Mouse (Mus musculus) cerebellum, postnatal 36 days (tissue): ENCODE measurements around the gene Pik3ip1.

Source experiments
- DNase-seq, 2 experiments: peaks; one replicate each; pipeline ENCODE4 v3.0.0; 2021 to 2022; ENCODE audit warnings: mixed read lengths in 2 of 2

Pik3ip1 gene

GRCm38 (mm10) chr11:3302792-3303191, 27.4 kb upstream of the Pik3ip1 start:
- peak in 1 of 2 experiments; percentile 28 for DNase-seq

DNA sequence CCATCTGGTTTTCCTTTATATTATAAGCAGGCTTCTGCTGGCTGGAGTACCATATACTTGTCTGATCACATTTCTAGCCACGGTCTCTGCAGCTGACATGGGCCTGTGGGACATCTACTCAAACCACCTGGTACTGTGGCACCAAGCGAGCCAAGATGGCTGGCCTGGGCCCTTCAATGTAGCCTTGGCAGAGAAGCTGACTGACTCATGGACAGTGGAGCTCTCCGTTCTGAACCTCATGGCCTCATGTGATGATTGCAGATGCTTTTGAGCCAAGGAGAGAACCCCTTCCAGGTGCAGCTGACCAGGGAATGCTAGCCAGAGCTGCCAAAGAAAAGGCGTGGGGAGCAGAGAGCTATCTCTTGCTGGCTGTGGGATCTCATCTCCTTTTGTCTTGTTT, 24.4 kb upstream of the Pik3ip1 start:
- peak in 1 of 2 experiments; percentile 18 for DNase-seq

DNA sequence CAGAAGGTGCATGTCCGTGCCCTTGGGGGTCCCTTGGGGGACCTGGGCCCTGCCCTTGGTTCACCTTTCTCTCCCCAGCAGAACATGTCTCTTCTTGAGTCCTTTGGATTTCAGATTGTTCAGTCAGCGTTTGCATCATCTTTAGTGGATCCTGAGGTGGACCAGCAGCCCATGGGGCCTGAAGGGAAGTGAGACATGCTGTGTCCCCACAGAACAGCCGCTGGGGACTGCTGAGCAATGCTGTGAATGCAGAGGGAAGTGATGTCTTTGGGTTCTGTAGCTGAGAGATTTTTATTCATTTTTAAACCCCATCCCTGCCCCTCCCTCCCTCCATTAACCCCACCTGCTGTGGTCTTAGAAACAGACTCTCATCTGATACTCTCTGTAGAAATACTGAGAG, 22.3 kb upstream of the Pik3ip1 start:
- no peak for DNase-seq

DNA sequence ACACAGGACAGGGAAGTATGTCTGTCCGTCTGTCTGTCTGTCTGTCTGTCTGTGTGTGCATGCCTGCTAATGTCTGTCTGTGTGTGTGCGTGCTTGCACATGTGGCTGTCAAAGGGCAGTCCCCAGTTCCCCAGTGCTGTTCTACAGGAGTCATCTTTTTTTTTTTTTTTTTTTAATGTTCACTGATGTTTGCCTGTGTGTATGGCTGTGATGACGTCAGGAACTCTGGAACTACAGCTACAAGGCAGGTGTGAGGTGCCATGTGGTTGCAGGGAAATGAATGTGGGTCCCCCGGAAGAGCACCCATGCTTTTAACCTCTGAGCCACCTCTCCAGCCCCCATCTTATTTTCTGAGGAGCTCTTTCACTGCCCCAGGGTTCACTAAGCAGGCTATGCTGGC, 20.3 kb upstream of the Pik3ip1 start:
- DNase-seq: no peak

DNA sequence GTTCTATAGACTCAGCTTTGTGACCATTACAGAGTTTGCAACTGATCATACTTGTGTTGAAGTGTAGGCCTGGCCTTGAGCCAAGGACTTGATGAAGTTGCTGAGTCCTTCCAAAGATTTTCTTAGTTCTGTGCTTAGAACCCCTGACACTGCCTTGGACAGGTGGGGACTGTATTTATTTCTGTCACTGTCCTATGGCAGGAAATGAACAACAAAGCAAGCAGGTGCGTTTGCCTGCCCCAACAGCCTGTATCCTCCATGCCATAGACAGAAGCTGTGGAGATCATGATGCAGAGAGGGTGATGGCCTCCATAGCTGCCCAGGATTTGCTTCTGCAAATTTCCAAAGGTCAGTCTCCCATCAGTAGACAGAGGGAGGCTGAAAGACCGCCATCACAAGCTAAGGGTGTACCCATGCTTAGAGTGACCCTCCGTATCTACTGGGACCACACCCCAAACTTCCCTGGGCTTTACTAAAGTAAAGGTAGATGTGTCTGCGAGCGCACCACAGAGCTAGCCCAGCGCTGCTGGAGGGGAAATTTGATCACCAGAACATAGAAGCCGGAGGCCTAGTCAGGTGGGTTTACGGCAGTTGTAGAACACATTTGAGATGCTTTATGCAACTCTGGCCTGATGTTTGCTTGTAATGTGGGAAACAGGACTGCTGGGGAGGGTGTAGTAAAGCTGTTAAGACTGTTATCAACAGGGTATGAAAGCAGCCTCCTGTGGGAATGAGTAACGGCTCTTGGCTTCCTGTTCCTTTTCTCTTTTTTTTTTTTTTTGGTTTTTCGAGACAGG, 19.2 kb upstream of the Pik3ip1 start:
- no peak for DNase-seq

DNA sequence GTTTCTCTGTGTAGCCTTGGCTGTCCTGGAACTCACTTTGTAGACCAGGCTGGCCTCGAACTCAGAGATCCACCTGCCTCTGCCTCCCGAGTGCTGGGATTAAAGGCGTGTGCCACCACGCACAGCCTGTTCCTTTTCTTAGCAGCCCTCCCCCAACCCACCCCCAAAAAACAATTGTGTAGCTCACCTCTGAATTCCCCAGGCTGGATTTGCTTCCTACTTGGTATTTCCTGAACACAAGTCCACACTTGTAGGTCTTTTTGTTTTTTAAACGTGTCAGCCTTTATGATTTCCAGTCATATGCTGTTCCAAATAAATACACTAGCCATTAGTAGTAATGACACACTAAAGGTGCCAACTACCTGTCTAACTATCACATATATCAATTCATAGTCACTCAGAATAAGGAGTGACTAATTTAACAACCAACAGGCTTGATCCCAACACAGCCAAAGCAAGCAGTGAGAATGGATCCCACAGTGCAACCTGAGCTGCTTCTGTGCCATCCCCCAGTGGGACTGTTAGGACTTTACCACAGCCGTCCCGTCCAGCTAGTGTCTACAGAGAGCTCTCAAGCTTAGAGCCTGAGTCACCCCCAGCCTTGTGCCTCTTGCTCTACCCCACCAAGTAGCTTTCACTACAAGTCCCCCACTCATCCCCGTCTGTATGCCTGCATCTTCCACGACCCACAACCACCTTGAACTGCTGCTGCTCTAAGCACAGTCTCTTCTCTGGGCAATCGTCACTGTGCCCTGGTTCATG, 18.4 kb upstream of the Pik3ip1 start:
- no peak for DNase-seq

- no peak for DNase-seq
Observed at GRCm38 (mm10) chr11:3313294-3313693, 16.9 kb upstream of the Pik3ip1 start.

GRCm38 (mm10) chr11:3314148-3314547, 16.1 kb upstream of the Pik3ip1 start:
- DNase-seq: peak; percentile 74 to 78

DNA sequence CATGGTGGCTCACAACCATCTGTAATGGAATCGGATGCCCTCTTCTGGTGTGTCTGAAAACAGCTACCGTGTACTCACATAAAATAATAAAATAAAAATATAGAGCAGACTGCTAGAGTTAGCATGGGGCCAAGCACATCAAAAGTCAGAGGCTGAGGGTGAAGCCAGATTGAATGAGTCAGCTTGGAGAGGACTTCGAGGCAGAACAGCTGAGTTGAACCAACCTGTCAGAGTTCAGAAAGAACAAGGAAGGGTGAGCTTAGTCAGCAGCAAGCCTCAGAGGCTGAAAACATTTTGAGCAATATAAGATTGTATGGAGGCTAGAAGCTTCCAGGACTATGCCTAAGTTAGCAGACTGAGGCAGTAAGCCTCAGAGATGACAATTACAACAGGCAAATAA, 11.9 kb upstream of the Pik3ip1 start:
- DNase-seq: no peak

GRCm38 (mm10) chr11:3328271-3328670, 1.9 kb upstream of the Pik3ip1 start:
- DNase-seq: no peak

DNA sequence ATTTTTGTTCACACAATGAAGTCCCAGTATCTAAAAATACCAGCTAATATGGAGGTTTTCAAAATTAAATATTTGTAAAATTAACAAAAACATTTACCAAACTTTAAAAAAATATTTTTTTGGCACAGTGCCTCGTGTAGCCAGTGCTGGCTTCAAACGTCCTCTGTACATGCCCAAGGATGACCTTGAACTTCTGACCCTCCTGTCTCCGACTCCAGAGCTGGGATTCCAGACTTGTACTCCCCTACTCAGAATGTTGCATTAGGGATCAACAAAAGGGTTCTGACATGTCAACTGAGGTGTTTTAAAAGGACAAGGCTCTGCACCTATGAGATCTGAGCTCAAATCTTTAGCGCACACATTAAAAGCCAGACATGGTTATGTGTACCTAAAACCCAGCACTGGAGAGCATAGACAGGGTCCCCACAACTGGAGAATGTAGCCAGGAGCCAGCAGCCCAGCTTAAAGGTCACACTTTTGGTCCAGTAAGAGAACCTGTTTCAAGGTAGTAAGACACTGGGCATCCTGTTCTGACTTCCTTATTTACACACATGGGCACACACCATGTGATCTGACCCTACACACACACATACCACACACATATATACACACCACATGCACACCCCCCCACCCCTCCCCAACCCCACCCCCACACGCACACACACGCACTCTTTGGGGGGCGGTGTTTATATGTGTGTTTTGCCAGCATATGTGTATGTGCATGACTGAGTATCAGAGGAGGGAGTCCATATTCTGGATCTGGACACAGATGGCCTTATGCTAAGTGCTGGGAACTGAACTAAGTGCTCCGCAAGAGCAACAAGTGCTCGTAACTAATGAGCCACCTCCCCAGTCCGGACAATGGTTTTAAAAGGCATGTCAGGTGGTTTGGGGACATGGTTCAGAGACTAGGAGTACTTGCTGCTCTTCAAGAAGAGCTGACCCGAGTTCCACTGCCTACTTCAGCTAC, 1.1 kb upstream of the Pik3ip1 start:
- DNase-seq: no peak

DNA sequence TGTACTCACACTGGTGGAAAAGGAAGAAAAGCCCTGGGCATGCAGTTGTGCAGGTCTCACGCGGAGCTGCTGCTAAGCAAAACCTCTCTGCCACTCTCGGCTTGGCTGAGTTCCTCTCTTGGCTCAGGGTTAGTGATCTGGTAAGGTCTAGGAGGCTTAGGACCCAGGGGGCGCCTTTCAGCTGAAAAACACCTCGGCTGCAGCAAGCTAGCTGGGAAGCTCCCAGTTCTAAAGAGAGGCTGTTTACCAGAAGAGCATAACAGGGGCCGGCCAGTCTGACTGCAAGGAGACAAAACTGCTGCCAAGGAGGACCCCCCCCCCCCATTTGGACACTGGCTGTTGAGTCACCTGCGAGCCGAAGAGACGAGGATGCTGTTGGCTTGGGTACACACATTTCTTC, 365 bp downstream of the Pik3ip1 start:
- peak; percentile 94 for DNase-seq

DNA sequence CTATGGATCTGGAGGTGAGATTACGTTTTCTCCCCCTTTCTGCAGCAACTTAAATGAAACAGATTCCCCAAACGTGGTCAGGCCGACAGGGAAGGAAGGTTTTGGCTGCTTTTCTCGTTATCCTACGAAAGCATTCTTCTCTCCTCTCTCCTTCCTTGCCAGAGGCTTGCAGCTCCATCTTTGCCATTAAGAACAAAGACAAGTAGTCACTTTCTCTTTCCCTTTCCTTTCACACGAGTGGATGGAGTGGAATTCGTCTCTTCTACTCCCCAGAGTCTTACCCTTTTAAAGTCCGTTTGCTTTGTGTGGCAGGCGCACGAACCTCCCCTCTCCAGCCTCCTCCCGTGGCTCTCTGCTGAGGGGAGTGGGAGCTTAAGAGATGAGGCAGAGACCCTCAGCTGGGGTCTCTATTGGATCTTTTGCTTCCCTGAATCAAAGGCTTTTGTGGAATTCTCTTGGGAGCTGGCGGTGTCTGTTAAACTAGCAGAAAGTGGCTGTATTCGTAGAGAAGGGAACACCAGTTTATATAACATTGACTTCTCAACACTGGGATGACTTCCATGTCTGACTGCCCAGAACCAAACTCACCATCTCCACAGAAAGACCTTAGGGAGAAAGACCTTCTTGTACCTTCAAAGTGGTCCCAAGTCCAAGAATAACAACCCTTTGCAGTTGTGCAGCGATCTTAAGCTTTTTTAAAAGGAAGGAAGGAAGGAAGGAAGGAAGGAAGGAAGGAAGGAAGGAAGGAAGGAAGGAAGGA, 970 bp downstream of the Pik3ip1 start:
- DNase-seq: no peak

- peak; percentile 93 to 95 for DNase-seq
Observed at GRCm38 (mm10) chr11:3331756-3332642, 1.8 kb downstream of the Pik3ip1 start.

GRCm38 (mm10) chr11:3333111-3333695, 3.0 kb downstream of the Pik3ip1 start:
- DNase-seq: no peak

DNA sequence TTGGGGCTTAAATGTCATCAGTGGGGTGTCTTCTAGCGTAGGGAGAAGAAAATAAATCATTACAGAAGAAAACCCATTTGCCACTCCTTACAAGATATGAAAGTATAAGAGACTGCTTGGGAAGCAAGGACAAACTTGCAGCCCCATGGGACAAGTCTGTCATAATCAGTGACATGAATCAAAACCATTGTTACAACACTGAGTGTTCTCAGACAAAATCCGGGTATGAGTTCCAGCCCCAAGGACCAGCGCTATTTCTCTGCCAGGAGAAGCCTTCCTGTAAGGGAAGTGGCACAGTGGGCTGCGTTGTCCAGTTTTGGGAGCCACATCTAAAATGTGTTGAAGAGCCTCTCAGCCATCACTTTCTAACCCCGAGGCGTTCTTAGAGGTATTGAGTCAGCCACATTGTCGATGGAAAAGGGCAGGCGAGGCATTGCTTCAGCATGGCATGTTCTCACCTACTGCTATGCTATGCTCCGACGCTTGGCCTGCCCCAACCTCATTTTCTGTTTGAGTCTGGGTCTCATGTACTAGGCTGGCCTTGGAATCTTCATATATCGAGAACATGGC, 4.0 kb downstream of the Pik3ip1 start:
- DNase-seq: no peak

DNA sequence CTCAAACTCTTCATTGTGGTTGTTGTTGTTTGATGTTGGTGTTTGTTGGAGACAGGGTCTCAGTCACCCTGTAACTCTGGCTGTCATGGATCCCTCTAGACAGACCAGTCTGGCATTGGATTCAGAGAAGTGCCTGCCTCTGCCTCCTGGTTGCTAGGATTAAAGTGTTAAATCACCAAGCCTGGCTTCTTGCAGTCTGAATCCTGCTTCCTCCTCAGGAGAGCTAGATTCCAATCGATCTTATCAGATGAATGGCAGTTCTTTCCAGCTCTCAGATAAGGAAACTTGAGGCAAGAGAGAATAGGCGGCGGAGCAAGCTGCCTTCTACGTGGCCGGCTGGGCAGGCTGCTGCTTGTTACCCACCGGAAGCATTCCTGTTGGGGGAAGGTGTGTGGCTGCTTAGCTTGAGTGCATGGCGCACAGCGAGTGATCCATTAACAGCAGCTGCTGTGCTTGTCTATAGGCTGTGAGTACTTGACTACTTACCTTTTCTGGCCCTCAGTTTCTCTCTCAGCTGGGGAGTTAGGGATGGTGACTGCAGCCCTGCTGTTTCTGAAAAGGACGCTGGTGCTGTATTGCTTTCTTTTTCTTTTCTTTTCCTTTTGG, 4.6 kb downstream of the Pik3ip1 start:
- DNase-seq: no peak

GRCm38 (mm10) chr11:3335651-3336216, 5.5 kb downstream of the Pik3ip1 start:
- peak; percentile 88 to 91 for DNase-seq

- no peak for DNase-seq
Observed at GRCm38 (mm10) chr11:3336602-3337001, 6.4 kb downstream of the Pik3ip1 start.
